Mouse (Mus musculus): ENCODE measurements around the gene Sap18b.

Gene Sap18b

GRCm38 (mm10) chr8:95817597-95817996 lies 7.5 kb upstream of the Sap18b start:
- in situ Hi-C loops (cut with MboI; ENCODE audit: unreplicated experiment in 2 of 2), result loop anchor here in 1 of 2 experiments (25.0 kb wide), 1 partner anchor 480 kb away; the partner anchor contains the start of genes Usb1 and Zfp319

DNA sequence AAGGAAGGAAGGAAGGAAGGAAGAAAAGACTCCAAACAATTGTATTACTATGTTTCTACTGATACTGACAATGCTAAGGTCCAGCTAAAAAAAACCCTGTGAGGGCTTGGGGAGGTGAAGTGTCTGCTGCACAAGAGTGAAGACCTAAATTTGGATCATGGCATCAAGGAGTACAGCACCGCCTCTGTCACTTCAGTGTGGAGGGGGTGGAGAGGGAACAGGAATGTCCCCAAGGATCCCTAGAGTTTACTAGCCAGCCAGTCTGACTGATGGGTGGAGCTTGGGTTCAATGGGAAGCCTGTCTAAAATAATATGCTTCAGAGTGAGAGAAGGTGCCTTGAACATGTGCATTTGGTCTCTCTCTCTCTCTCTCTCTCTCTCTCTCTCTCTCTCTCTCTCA lies 6.9 kb upstream of the Sap18b start:
- in situ Hi-C loops (cut with MboI; ENCODE audit: unreplicated experiment in 2 of 2), result loop anchor here in 1 of 2 experiments (25.0 kb wide), 1 partner anchor 481 kb away; the partner anchor contains the start of genes Usb1 and Zfp319

GRCm38 (mm10) chr8:95821266-95821665 lies 3.9 kb upstream of the Sap18b start:
- in situ Hi-C loops (cut with MboI; ENCODE audit: unreplicated experiment in 2 of 2), result loop anchor here in 1 of 2 experiments (25.0 kb wide), 1 partner anchor 484 kb away; the partner anchor contains the start of genes Usb1 and Zfp319

- in situ Hi-C loops (cut with MboI; ENCODE audit: unreplicated experiment in 2 of 2), result loop anchor here in 1 of 2 experiments (25.0 kb wide), 1 partner anchor 485 kb away; the partner anchor contains the start of genes Usb1 and Zfp319
These were observed 3.0 kb upstream of the Sap18b start for GRCm38 (mm10) chr8:95822096-95822495.

DNA sequence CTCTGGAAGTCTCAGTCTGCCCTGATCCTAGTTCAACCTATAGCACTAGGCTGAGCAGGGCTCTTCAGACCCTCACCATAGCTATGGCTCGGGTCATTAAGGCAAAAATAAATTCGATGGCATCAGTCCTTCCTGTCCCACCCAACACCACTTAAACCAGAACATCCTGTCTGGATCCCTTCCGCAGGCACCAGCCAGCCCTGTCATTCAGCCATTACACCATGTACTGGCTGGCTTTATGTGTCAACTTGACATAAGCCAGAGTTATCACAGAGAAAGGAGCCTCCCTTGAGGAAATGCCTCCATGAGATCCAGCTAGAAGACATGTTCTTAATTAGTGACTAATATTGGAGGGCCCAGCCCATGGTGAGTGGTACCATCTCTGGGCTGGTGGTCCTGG lies 2.4 kb upstream of the Sap18b start:
- in situ Hi-C loops (cut with MboI; ENCODE audit: unreplicated experiment in 2 of 2), result loop anchor here in 1 of 2 experiments (25.0 kb wide), 1 partner anchor 485 kb away; the partner anchor contains the start of genes Usb1 and Zfp319

DNA sequence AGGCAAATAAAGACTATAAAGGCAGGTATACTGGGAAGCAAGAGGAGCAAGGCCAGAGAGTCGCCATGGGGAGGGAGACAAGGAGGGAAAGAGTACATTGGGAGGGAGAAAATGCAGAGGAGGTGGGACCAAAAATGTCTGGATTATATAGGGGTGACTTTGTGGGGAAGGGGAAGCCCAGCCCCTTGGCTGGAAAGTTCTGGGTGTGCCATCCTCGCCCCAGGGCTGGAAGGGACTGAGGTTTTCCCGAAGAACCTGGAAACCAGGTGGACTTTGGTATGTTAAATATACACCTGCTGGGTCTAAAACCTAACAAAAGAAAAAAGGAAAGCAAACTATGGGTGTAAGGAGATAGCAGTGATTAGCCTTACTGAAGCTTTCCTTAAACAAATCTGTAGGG lies 5.0 kb downstream of the Sap18b start:
- in situ Hi-C loops (cut with MboI; ENCODE audit: unreplicated experiment in 2 of 2), result loop anchor here (5.0 to 25.0 kb wide), 5 partner anchors 118 to 493 kb away; partner anchors contain the start of genes Usb1 (in 1 of the 2) and Zfp319 (in 1 of the 2)

DNA sequence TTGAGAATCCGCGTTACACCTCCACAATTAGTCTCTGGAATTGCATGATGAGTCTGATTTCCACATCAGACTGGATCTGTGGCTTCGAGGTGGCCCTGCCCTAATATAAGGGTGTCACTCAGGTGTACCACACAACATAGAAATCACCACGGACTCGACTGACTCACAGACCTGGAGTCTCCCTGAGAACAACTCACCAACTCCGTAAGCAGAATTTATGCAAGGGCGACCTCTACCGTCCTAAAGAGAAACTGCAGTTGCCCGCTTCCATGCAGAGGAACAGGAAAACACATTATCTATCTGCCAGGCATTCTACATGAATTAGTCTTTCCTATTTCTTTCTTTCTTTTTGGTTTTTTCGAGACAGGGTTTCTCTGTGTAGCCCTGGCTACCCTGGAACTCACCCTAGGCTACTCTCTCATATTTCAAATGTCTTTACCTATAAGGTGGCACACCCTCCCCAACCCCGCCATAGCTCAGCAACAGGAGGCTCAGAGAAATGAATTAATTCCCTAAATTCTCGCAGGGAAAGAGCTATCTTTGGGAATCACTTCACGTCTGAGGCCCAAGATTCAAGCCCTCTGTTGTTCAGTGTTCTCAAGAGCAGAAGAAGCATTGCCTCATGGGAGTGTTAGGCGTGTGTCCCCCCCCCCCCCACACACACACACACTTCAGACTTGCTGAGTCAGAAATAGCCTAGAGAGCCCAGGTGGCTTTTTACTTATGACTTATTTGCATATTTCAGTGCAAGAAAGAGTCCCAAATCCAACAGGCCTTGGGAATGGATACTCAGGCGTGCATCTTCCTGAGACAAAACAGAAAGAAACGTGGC lies 7.7 kb downstream of the Sap18b start:
- in situ Hi-C loops (cut with MboI; ENCODE audit: unreplicated experiment in 2 of 2), result loop anchor here (5.0 to 25.0 kb wide), 5 partner anchors 121 to 496 kb away; partner anchors contain the start of genes Usb1 (in 1 of the 2) and Zfp319 (in 1 of the 2)

GRCm38 (mm10) chr8:95833435-95833984 lies 8.4 kb downstream of the Sap18b start:
- in situ Hi-C loops (cut with MboI; ENCODE audit: unreplicated experiment in 2 of 2), result loop anchor here (5.0 to 25.0 kb wide), 5 partner anchors 121 to 496 kb away; partner anchors contain the start of genes Usb1 (in 1 of the 2) and Zfp319 (in 1 of the 2)

- in situ Hi-C loops (cut with MboI; ENCODE audit: unreplicated experiment in 2 of 2), result loop anchor here in 1 of 2 experiments (10.0 to 25.0 kb wide), 2 partner anchors 221 to 499 kb away; partner anchors contain the start of genes Usb1 and Zfp319
These were observed 10.7 kb downstream of the Sap18b start for GRCm38 (mm10) chr8:95835891-95836290.

DNA sequence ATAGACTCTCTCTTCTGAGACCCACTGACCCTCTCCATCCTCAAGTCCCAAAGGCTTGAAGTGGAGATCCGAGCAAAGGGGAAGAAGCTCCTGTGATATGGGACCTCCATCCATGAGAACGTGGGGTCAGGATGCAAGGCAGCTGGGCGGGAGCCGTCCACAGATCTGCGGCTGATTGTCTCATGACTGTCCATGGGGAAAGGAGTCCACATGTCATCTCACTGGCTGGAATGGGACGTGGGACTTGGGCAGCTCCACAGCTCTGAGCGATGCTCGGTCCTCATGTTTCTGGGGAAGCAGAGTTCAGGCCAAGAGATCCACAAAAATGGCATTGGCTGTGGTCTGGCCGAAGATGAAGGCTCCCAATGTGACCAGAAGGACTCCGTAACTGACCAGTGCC lies 12.1 kb downstream of the Sap18b start:
- in situ Hi-C loops (cut with MboI; ENCODE audit: unreplicated experiment in 2 of 2), result loop anchor here in 1 of 2 experiments (10.0 to 25.0 kb wide), 2 partner anchors 222 to 500 kb away; partner anchors contain the start of genes Usb1 and Zfp319

- in situ Hi-C loops (cut with MboI; ENCODE audit: unreplicated experiment in 2 of 2), result loop anchor here in 1 of 2 experiments (10.0 to 25.0 kb wide), 2 partner anchors 224 to 502 kb away; partner anchors contain the start of genes Usb1 and Zfp319
These were observed 14.1 kb downstream of the Sap18b start for GRCm38 (mm10) chr8:95839289-95839688.

DNA sequence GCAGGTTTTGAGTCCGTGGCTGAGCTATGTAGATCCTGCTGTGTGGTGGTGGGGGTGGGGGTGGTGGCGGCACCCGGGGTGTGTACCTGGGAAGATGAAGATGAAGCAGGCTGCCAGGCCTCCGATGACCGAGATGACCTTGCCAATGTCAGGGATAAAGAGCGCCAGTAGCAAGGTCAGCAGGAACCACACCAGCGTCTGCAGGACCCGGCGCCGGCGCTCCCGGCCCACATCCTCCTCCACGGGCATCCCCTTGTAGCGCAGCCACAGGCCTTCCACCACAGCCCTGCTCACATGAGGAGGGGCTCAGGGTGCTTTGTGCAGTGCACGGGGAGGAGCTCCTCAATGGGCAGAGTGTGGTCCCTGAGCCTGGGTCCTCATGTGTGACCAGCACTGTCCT lies 16.3 kb downstream of the Sap18b start:
- in situ Hi-C loops (cut with MboI; ENCODE audit: unreplicated experiment in 2 of 2), result loop anchor here in 1 of 2 experiments (25.0 kb wide), 1 partner anchor 504 kb away; the partner anchor contains the start of genes Usb1 and Zfp319

DNA sequence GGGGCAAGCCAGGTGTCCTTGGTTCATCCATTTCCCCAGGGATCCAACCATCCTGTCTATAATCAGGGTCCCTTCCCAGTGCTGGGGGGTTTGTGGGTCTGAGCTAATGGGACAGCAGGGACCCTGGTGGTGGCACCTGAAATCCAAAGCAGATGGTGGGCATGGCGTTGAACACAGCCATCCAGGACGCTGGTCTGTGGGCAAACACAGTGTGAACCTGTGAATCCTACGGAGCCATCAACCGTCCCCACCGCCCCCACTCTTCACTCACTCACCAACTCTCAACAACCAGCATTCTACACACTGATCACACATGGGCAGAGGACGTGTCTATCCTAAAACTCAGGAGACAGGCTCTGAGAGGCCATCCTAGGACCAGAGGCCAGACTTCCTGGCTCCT lies 18.8 kb downstream of the Sap18b start:
- in situ Hi-C loops (cut with MboI; ENCODE audit: unreplicated experiment in 2 of 2), result loop anchor here in 1 of 2 experiments (25.0 kb wide), 1 partner anchor 507 kb away; the partner anchor contains the start of genes Usb1 and Zfp319

- in situ Hi-C loops (cut with MboI; ENCODE audit: unreplicated experiment in 2 of 2), result loop anchor here in 1 of 2 experiments (25.0 kb wide), 1 partner anchor 508 kb away; the partner anchor contains the start of genes Usb1 and Zfp319
These were observed 19.9 kb downstream of the Sap18b start for GRCm38 (mm10) chr8:95845026-95845425.

- in situ Hi-C loops (cut with MboI; ENCODE audit: unreplicated experiment in 2 of 2), result loop anchor here in 1 of 2 experiments (25.0 kb wide), 1 partner anchor 511 kb away; the partner anchor contains the start of genes Usb1 and Zfp319
These were observed 23.0 kb downstream of the Sap18b start for GRCm38 (mm10) chr8:95848061-95848551.

DNA sequence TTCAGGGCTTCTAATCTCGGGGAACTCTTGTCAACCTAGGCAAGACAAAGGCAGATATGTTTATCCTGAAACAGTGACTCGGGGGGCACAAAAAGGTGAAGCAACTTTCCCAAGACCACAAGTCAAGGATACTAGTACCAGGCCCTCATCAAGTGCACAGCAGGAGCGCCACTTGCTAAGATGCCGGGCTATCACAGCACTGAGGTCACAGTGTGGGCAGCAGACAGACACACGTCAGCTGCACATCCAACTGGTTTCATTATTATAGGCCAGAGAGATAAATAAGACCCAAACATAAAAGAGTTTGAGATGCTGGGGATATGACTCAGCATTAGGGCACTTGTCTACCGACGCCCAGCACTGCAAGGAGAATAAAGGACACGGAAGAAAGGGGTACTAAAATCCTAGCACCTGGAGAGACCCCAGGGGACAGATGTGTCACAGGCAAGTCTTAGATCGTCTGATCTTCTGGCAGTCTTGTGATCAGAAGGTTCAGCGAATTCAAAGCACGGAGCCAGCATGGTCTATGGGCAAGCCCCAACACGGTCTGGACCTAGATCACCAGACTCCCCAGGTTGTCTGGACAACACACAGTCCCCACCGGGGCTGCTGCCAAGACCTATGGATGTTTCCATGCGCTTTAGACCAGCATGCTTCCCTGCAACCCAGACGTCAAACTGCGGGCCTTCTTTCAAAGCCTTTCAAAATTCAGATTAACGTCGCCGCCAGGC lies 23.8 kb downstream of the Sap18b start:
- in situ Hi-C loops (cut with MboI; ENCODE audit: unreplicated experiment in 2 of 2), result loop anchor here in 1 of 2 experiments (25.0 kb wide), 1 partner anchor 512 kb away; the partner anchor contains the start of genes Usb1 and Zfp319

DNA sequence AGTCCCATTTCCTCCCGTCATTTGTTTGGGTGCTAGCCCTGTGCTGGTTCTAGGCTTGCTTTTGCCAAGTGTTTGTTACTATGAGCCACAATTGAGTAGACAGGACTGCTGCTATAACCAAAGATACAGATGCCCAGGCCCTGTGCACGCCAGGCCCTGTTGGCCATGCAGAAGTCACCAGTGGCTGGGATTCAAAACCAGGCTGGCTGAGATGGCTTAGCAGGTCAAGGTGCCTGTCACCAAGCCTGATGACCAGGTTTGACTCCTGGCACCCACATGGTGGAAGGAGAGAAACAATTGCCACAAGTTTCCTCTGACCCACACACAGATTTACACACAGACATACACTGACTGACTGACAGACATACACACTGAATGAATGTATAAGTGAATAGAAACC lies 25.2 kb downstream of the Sap18b start:
- in situ Hi-C loops (cut with MboI; ENCODE audit: unreplicated experiment in 2 of 2), result loop anchor here in 1 of 2 experiments (5.0 kb wide), 1 partner anchor 37 kb away; the partner anchor contains the start of gene Got2

GRCm38 (mm10) chr8:95852290-95852689 lies 27.1 kb downstream of the Sap18b start:
- in situ Hi-C loops (cut with MboI; ENCODE audit: unreplicated experiment in 2 of 2), result loop anchor here in 1 of 2 experiments (5.0 kb wide), 1 partner anchor 35 kb away; the partner anchor contains the start of gene Got2

Measured in v-Abl transformed pro-B cells (cell line).